Mouse (Mus musculus): Measurements from ENCODE around the gene Gm26558. TPM values are rescaled to one million over a fixed set of nuclear protein-coding genes. Genes with fewer than 3 reads are reported as not detected.

Gene Gm26558
- polyA plus RNA-seq, 1 experiment: 0.30 TPM

Other genes starting within 250 kb of the Gm26558 start
- 2.1 and 5.8 TPM in 2 replicates for gene Sp5, start 187.2 kb downstream of the Gm26558 start, polyA plus RNA-seq (2012; rRNA removed)
- 0.14 and 0.31 TPM in 2 replicates for gene Erich2, start 153.3 kb downstream of the Gm26558 start, polyA plus RNA-seq (2012; rRNA removed)
- gene Gad1, start 109.0 kb downstream of the Gm26558 start, polyA plus RNA-seq (2012; rRNA removed): 0.10 TPM in 1 of 2 replicates, not detected in the other
- 118 and 121 TPM in 2 replicates for gene Gorasp2, start 532 bp downstream of the Gm26558 start, polyA plus RNA-seq (2012; rRNA removed)
- 10.0 and 12.1 TPM in 2 replicates for gene Tlk1, start 163.6 kb upstream of the Gm26558 start, polyA plus RNA-seq (2012; rRNA removed)

Measured in large intestine, adult 2 months (tissue).